Mouse (Mus musculus): ENCODE measurements around the gene Prkag2.

Gene Prkag2

GRCm38 (mm10) chr5:24919155-24919554, 181.3 kb downstream of the Prkag2 start:
- peak in 1 of 2 experiments; percentile 37 for DNase-seq (ENCODE audit: low spot score in 2 of 2)

GRCm38 (mm10) chr5:24916511-24916910, 183.9 kb downstream of the Prkag2 start:
- DNase-seq (ENCODE audit: low spot score in 2 of 2) = no peak

DNA sequence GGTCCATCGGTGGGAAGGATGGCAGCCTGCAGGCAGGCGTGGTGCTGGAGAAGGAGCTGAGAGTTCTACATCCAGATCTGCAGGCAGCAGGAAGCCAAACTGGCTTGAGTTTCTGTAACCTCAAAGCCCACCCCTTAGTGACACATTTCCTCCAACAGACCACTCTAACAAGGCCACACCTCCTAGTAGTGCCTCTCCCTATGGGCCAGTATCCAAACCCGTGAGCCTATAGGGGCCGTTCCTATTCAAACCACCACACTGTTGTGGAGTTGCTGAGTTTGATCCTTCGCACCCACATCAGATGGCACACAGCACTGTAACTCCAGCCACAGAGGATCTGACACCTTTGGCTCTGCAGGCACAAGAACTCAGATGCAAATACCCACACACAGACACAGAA, 185.3 kb downstream of the Prkag2 start:
- no peak for DNase-seq (ENCODE audit: low spot score in 2 of 2)

DNA sequence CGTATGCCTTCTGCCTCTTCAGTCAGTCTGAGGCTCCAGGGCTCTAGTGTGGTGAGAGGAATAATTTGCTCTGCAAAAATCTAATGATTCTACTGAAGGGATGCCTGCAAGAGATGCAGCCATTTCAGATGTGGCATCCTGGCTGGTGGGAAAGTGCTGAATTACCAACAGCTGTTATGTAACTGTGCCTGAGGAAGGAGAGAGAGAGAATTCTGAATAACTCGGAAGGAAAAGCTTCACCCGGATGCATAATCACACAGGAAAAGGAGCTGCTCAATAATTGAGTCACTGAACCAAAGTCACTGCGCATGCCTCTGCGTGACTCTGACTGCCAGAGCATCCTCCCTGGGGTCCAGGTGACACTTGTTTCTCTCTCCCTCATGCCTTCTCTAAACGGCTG, 186.8 kb downstream of the Prkag2 start:
- DNase-seq (ENCODE audit: low spot score in 2 of 2) = no peak

- no peak for DNase-seq (ENCODE audit: low spot score in 2 of 2)
These were observed 191.4 kb downstream of the Prkag2 start for GRCm38 (mm10) chr5:24908820-24909716.

GRCm38 (mm10) chr5:24908141-24908819, 192.2 kb downstream of the Prkag2 start:
- DNase-seq (ENCODE audit: low spot score in 2 of 2) = peak; percentile 87

DNA sequence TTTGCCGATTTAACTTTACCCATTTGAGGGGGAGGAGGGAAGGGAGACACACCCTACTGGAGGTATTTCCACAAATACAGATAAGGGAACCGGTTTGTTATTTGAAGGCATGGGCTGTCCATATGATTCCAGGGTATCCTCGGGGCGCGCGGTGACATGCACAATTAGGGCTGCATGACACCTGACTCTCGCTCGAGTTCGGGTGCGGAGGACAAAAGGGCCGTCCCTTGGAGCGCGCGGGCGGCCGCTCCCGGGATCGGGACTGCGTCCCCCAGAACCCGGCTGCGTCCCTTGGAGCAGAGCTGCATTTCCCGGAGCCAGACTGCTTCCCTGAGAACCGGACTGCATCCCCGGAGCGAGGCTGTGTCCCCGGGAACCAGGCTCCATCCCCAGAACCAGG, 192.7 kb downstream of the Prkag2 start:
- peak in 1 of 2 experiments; percentile 41 for DNase-seq (ENCODE audit: low spot score in 2 of 2)

GRCm38 (mm10) chr5:24906844-24907243, 193.6 kb downstream of the Prkag2 start:
- peak in 1 of 2 experiments; percentile 23 for DNase-seq (ENCODE audit: low spot score in 2 of 2)

GRCm38 (mm10) chr5:24904941-24905340, 195.5 kb downstream of the Prkag2 start:
- DNase-seq (ENCODE audit: low spot score in 2 of 2) = no peak

GRCm38 (mm10) chr5:24904423-24904822, 196.0 kb downstream of the Prkag2 start:
- DNase-seq (ENCODE audit: low spot score in 2 of 2) = no peak

DNA sequence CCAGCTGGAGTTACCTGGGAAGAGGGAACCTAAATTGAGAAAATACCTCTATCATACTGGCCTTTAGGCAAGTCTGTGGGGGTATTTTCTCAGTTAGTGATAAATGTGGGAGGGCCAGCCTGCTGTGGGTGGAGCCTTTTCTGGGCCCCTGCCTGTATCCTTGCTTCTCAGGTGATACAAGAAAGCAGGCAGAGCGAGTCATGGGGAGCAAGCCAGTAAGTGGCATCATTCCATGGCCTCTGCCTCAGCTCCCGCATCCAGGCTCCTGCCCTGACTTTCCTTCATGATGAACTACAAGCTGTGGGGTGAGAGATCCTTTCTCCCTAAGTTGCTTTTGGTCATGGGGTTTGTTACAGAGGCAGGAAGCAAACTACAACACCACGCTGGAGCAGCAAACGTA, 196.4 kb downstream of the Prkag2 start:
- DNase-seq (ENCODE audit: low spot score in 2 of 2) = no peak

- DNase-seq (ENCODE audit: low spot score in 2 of 2) = no peak
These were observed 197.6 kb downstream of the Prkag2 start for GRCm38 (mm10) chr5:24902835-24903234.

GRCm38 (mm10) chr5:24895606-24896005, 204.8 kb downstream of the Prkag2 start:
- DNase-seq (ENCODE audit: low spot score in 2 of 2) = no peak

GRCm38 (mm10) chr5:24894814-24895213, 205.6 kb downstream of the Prkag2 start:
- no peak for DNase-seq (ENCODE audit: low spot score in 2 of 2)

GRCm38 (mm10) chr5:24892461-24892860, 208.0 kb downstream of the Prkag2 start:
- no peak for DNase-seq (ENCODE audit: low spot score in 2 of 2)

DNA sequence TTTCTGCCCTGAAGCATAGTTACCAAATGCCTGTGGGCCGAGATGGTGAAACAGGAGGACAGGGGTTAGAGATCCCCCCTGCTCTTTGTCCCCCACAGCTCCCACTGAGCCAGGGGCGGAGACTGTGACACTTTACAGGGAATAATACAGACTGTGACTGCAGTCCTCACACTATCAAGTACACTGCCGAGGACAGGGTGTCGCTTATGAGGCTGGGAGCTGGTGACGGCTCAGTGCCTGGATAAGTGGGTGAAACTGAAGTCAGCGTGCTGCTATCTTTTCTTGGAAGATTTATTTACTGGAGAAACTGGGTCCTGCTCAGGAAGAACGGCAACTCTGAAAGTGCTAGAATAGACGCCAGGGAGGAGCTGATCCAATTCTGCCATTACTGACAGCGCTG, 210.6 kb downstream of the Prkag2 start:
- no peak for DNase-seq (ENCODE audit: low spot score in 2 of 2)

DNA sequence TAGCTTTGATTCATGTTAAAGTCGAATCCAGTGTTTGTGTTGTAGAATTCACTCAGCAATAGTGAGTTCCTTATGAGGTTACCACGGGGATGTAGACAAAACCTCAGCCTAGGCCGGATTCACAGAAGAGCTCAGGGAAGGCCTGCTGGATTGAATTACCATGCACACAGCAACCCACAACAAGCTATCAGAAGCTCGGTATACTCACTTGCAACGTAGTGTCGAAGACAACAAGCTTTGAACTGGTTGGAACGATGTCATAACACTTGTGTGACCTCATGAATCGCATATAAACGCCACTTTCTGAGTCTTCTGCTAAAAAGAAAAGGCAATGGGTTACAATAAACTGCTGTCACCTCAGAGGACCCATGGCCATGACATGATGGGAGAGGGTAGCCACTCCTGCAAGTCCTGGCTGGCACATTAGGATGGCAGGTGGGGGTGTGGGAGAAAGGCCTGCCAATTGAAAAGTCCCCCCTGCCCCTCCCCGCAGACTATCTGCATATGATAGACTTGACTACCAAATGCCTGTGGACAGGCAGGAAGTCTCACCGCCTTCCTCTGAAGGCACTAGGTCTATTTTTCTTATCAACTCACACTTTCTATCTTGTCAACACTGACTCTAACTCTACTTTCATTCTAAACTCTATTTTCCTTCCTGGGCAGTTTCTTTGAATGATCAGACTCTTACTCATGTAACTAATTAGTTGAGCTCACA, 211.4 kb downstream of the Prkag2 start:
- no peak for DNase-seq (ENCODE audit: low spot score in 2 of 2)

GRCm38 (mm10) chr5:24887271-24887670, 213.2 kb downstream of the Prkag2 start:
- DNase-seq (ENCODE audit: low spot score in 2 of 2) = no peak

DNA sequence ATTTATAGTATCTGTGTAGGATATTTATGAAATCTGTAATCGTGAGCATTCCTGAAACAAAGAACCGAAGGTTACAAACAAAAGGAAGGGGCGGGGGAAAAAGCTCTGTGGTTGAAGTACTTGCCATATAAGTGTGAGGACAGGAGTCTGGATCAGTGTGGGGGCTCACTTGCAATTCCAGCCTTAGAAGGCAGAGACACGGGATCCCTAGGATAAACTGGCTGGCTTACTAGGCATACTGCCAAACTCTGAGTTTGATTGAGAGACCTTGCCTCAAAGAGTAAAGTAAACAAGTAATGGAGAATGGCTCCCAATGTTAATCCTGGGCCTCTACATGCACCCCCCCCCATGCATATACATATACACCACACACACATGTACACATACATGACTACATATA, 221.7 kb downstream of the Prkag2 start:
- no peak for DNase-seq (ENCODE audit: low spot score in 2 of 2)

- DNase-seq (ENCODE audit: low spot score in 2 of 2) = no peak
These were observed 222.4 kb downstream of the Prkag2 start for GRCm38 (mm10) chr5:24877836-24878624.

DNA sequence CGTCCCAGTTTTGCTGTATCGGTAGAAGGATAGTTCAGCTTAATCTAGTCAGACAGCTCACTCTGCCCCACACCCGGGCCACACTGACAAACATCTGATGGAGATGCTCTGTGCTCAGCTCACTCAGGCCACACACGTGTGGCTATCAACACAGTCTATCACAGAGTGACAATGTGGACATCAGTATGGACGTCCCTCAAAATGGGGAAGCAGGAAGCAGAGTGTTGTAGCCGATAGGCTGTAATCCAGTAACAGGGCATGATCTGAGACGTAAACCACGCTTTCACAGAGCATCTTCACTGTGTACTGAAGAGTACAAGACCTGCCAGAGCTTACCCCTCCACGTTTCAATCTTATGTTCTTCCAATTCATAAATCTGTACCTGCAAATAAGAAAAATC, 223.8 kb downstream of the Prkag2 start:
- DNase-seq (ENCODE audit: low spot score in 2 of 2) = no peak

- peak in 1 of 2 experiments; percentile 27 for DNase-seq (ENCODE audit: low spot score in 2 of 2)
These were observed 226.3 kb downstream of the Prkag2 start for GRCm38 (mm10) chr5:24874111-24874510.
